Mouse (Mus musculus) layer of hippocampus, postnatal 10 days (tissue): Measurements from ENCODE around the gene Smcp. TPM values are rescaled to one million over a fixed set of nuclear protein-coding genes. Genes with fewer than 3 reads are reported as not detected.

ENCODE experiments used
- total RNA-seq, 2 experiments: library from RNA; stranded (reverse); gene quantifications; 2 replicates each; pipeline ENCODE4 v1.2.3; 2021

Gene Smcp
- total RNA-seq, 2 experiments from 2014 or later, result not detected

Other genes with a start within 250 kb of the Smcp start
- not detected for gene Sprr2d, start 249.9 kb downstream of the Smcp start, total RNA-seq
- not detected for gene Sprr2e, start 236.9 kb downstream of the Smcp start, total RNA-seq
- not detected for gene Sprr2f, start 223.8 kb downstream of the Smcp start, total RNA-seq
- not detected for gene Sprr2h, start 203.3 kb downstream of the Smcp start, total RNA-seq
- not detected for gene Sprr2i, start 181.0 kb downstream of the Smcp start, total RNA-seq
- gene Sprr2j-ps, start 170.9 kb downstream of the Smcp start, total RNA-seq, result not detected
- under 1 TPM; 0.57 to 0.96 TPM for gene Gm9774, start 159.6 kb downstream of the Smcp start, total RNA-seq
- gene Sprr2k, start 156.4 kb downstream of the Smcp start, total RNA-seq, result not detected
- gene Sprr1b, start 150.2 kb downstream of the Smcp start, total RNA-seq, result not detected
- gene Sprr3, start 130.3 kb downstream of the Smcp start, total RNA-seq, result not detected
- not detected for gene Sprr1a, start 103.1 kb downstream of the Smcp start, total RNA-seq
- gene Sprr4, start 88.5 kb downstream of the Smcp start, total RNA-seq, result not detected
- gene 2310046K23Rik, start 54.5 kb downstream of the Smcp start, total RNA-seq, result not detected
- gene Ivl, start 15.3 kb downstream of the Smcp start, total RNA-seq, result not detected
- gene 2210017I01Rik, start 18.5 kb upstream of the Smcp start, total RNA-seq, result not detected
- not detected for gene Lce6a, start 32.7 kb upstream of the Smcp start, total RNA-seq
- not detected for gene Lce1a1, start 59.3 kb upstream of the Smcp start, total RNA-seq
- gene Lce1b, start 67.9 kb upstream of the Smcp start, total RNA-seq, result not detected
- gene Lce1a2, start 81.3 kb upstream of the Smcp start, total RNA-seq, result not detected
- not detected for gene Lce1c, start 90.2 kb upstream of the Smcp start, total RNA-seq
- gene Lce1d, start 98.2 kb upstream of the Smcp start, total RNA-seq, result not detected
- gene Lce1e, start 120.1 kb upstream of the Smcp start, total RNA-seq, result not detected
- not detected for gene Lce1f, start 131.4 kb upstream of the Smcp start, total RNA-seq
- not detected for gene Gm38119, start 150.1 kb upstream of the Smcp start, total RNA-seq
- not detected for gene Lce1g, start 163.3 kb upstream of the Smcp start, total RNA-seq
- not detected for gene Lce1h, start 176.1 kb upstream of the Smcp start, total RNA-seq
- not detected for gene Lce1i, start 189.9 kb upstream of the Smcp start, total RNA-seq
- gene Lce1j, start 201.5 kb upstream of the Smcp start, total RNA-seq, result not detected
- gene Lce1k, start 218.9 kb upstream of the Smcp start, total RNA-seq, result not detected
- gene Kprp, start 238.2 kb upstream of the Smcp start, total RNA-seq, result not detected